Mouse (Mus musculus) forebrain, embryonic 15.5 days (tissue): Measurements from ENCODE around the gene Gnat1. TPM values are rescaled to one million over a fixed set of nuclear protein-coding genes. Genes with fewer than 3 reads are reported as not detected.

Experiments
- ATAC-seq: fragments of 200-750 bp; cut with Nextera tagmentation; replicated peaks from 2 replicates; pipeline ENCODE4 v1.8.0; 2017; ENCODE audit warnings: mild to moderate bottlenecking, moderate TSS enrichment, moderate library complexity
- H3K27ac ChIP-seq: fragments of 300-500 bp; sonication (generic); replicated peaks from 2 replicates; pipeline ENCODE4 v1.5.1; 2015; ENCODE audit warnings: mild to moderate bottlenecking, inconsistent platforms
- H3K27me3 ChIP-seq: fragments of 300-500 bp; sonication (generic); 2 replicates; pipeline ENCODE4 v1.6.1; 2015; ENCODE audit warnings: inconsistent platforms
- H3K36me3 ChIP-seq: fragments of 300-500 bp; sonication (generic); 2 replicates; pipeline ENCODE4 v1.6.1; 2015; ENCODE audit warnings: mild to moderate bottlenecking, inconsistent platforms
- H3K4me1 ChIP-seq: fragments of 300-500 bp; sonication (generic); 2 replicates; pipeline ENCODE4 v1.6.1; 2015; ENCODE audit warnings: inconsistent platforms
- H3K4me2 ChIP-seq: fragments of 300-500 bp; sonication (generic); replicated peaks from 2 replicates; pipeline ENCODE4 v1.6.1; 2015; ENCODE audit warnings: mild to moderate bottlenecking, inconsistent platforms
- H3K4me3 ChIP-seq: fragments of 300-500 bp; sonication (generic); 2 replicates; pipeline ENCODE4 v1.5.1; 2015; ENCODE audit warnings: mild to moderate bottlenecking, inconsistent platforms
- H3K9ac ChIP-seq: fragments of 300-500 bp; sonication (generic); replicated peaks from 2 replicates; pipeline ENCODE4 v1.6.1; 2015; ENCODE audit warnings: mild to moderate bottlenecking, inconsistent platforms
- H3K9me3 ChIP-seq: fragments of 300-500 bp; sonication (generic); 2 replicates; pipeline ENCODE4 v1.6.1; 2016; ENCODE audit warnings: inconsistent platforms
- WGBS: fragments of 180-500 bp; shearing (Covaris S2); methylation state at CpG from one replicate; pipeline ENCODE4 v1.1.7; 2015; ENCODE audit warnings: mixed read lengths; 5-methylcytosine and 5-hydroxymethylcytosine counted together
- polyA plus RNA-seq: library from polyadenylated mRNA; unstranded; fragments of >200 nt; fragmentation: Nextera tagmentation; extraction: Ambion mirVana; gene quantifications from 2 replicates; pipeline ENCODE4 v1.2.1, GENCODE M21; 2015

Gnat1 gene
- polyA plus RNA-seq, 1 experiment from 2014 or later: 1.8 TPM

GRCm38 (mm10) chr9:107667219-107667618 is 12.3 kb downstream of the Gnat1 start:
- peak; percentile 89 for ATAC-seq
- Histone ChIP-seq H3K4me1 (peaks cover 32% of the 10 kb centered on the region), H3K4me3 (peak overlapping the region; percentile 49), H3K36me3 (no peaks in the 10 kb centered on the region), H3K4me2 (peak overlapping the region; percentile 92), H3K9me3 (no peaks in the 10 kb centered on the region), H3K9ac (peak overlapping the region; percentile 55), H3K27me3 (peaks cover 14% of the 10 kb centered on the region; the same call in 1 of the 2 replicates), H3K27ac (no peak overlapping the region)
- WGBS: under 1% methylated on average over 24 of the region's 24 CpGs

GRCm38 (mm10) chr9:107666751-107667205 is 12.7 kb downstream of the Gnat1 start:
- Histone ChIP-seq H3K9ac (peak overlapping the region; percentile 55), H3K4me2 (peak overlapping the region; percentile 92), H3K27me3 (peaks cover 14% of the 10 kb centered on the region; the same call in 1 of the 2 replicates), H3K36me3 (no peaks in the 10 kb centered on the region), H3K9me3 (no peaks in the 10 kb centered on the region), H3K4me3 (peak overlapping the region; percentile 49), H3K4me1 (peaks cover 32% of the 10 kb centered on the region), H3K27ac (no peak overlapping the region)
- ATAC-seq: peak; percentile 33
- WGBS: under 1% methylated on average over 30 of the region's 30 CpGs

- Histone ChIP-seq H3K4me3 (no peak overlapping the region), H3K27me3 (peaks cover 14% of the 10 kb centered on the region; the same call in 1 of the 2 replicates), H3K36me3 (no peaks in the 10 kb centered on the region), H3K9ac (no peak overlapping the region), H3K4me2 (no peak overlapping the region), H3K9me3 (no peaks in the 10 kb centered on the region), H3K4me1 (peaks cover 37% of the 10 kb centered on the region), H3K27ac (no peak overlapping the region)
- no peak for ATAC-seq
- WGBS: 79% methylated on average over 7 of the region's 7 CpGs
Measured at GRCm38 (mm10) chr9:107665308-107665707, 14.2 kb downstream of the Gnat1 start.

GRCm38 (mm10) chr9:107663525-107663924 is 16.0 kb downstream of the Gnat1 start:
- Histone ChIP-seq H3K9ac (no peak overlapping the region), H3K4me2 (peak overlapping the region; percentile 0; the same call in 1 of the 2 replicates), H3K4me1 (peaks cover 48% of the 10 kb centered on the region), H3K27me3 (peaks cover 14% of the 10 kb centered on the region; the same call in 1 of the 2 replicates), H3K9me3 (no peaks in the 10 kb centered on the region), H3K4me3 (no peak overlapping the region), H3K27ac (no peak overlapping the region), H3K36me3 (no peaks in the 10 kb centered on the region)
- 49% methylated on average over 9 of the region's 9 CpGs for WGBS
- no peak for ATAC-seq

GRCm38 (mm10) chr9:107662342-107662741 is 17.2 kb downstream of the Gnat1 start:
- Histone ChIP-seq H3K4me1 (peaks cover 39% of the 10 kb centered on the region), H3K4me2 (no peak overlapping the region), H3K9ac (no peak overlapping the region), H3K27me3 (peaks cover 14% of the 10 kb centered on the region; the same call in 1 of the 2 replicates), H3K4me3 (no peak overlapping the region), H3K27ac (no peak overlapping the region), H3K9me3 (no peaks in the 10 kb centered on the region), H3K36me3 (no peaks in the 10 kb centered on the region)
- no peak for ATAC-seq
- WGBS: 84% methylated on average over 8 of the region's 8 CpGs

GRCm38 (mm10) chr9:107660777-107661176 is 18.7 kb downstream of the Gnat1 start:
- WGBS: 72% methylated on average over 3 of the region's 3 CpGs
- Histone ChIP-seq H3K9me3 (no peaks in the 10 kb centered on the region), H3K4me1 (peaks cover 23% of the 10 kb centered on the region), H3K4me2 (no peak overlapping the region), H3K9ac (no peak overlapping the region), H3K27ac (no peak overlapping the region), H3K4me3 (no peak overlapping the region), H3K36me3 (no peaks in the 10 kb centered on the region), H3K27me3 (0 out of 2 replicates have a peak, but pooled peaks cover 3% of the 10 kb centered on the region)
- ATAC-seq: no peak

GRCm38 (mm10) chr9:107659961-107660360 is 19.6 kb downstream of the Gnat1 start:
- Histone ChIP-seq H3K4me1 (peaks cover 23% of the 10 kb centered on the region), H3K27ac (peak overlapping the region; percentile 80), H3K9me3 (no peaks in the 10 kb centered on the region), H3K36me3 (no peaks in the 10 kb centered on the region), H3K4me2 (no peak overlapping the region), H3K4me3 (no peak overlapping the region), H3K9ac (no peak overlapping the region), H3K27me3 (no peaks in the 10 kb centered on the region)
- peak; percentile 49; the same call in 1 of the 2 replicates for ATAC-seq
- 86% methylated on average over 3 of the region's 3 CpGs for WGBS

- no peaks in the 10 kb centered on the region for H3K27me3 ChIP-seq
- no peaks in the 10 kb centered on the region for H3K9me3 ChIP-seq
- H3K4me2 ChIP-seq: no peak overlapping the region
- no peak overlapping the region for H3K4me3 ChIP-seq
- H3K4me1 ChIP-seq: peaks cover 23% of the 10 kb centered on the region
- 51% methylated on average over 10 of the region's 10 CpGs for WGBS
- H3K9ac ChIP-seq: no peak overlapping the region
- no peaks in the 10 kb centered on the region for H3K36me3 ChIP-seq
- peak; percentile 87 for ATAC-seq
- H3K27ac ChIP-seq: peak overlapping the region; percentile 80
Measured at GRCm38 (mm10) chr9:107659551-107659950, 20.0 kb downstream of the Gnat1 start.

GRCm38 (mm10) chr9:107658096-107658495 is 21.4 kb downstream of the Gnat1 start:
- WGBS: 88% methylated on average over 6 of the region's 6 CpGs
- Histone ChIP-seq H3K27me3 (no peaks in the 10 kb centered on the region), H3K4me3 (no peak overlapping the region), H3K9me3 (no peaks in the 10 kb centered on the region), H3K36me3 (no peaks in the 10 kb centered on the region), H3K4me2 (no peak overlapping the region), H3K9ac (no peak overlapping the region), H3K4me1 (peaks cover 16% of the 10 kb centered on the region), H3K27ac (no peak overlapping the region)
- no peak for ATAC-seq

GRCm38 (mm10) chr9:107657144-107657543 is 22.4 kb downstream of the Gnat1 start:
- no peaks in the 10 kb centered on the region for H3K27me3 ChIP-seq
- ATAC-seq: no peak
- no peak overlapping the region for H3K9ac ChIP-seq
- H3K4me3 ChIP-seq: no peak overlapping the region
- H3K4me1 ChIP-seq: peaks cover 15% of the 10 kb centered on the region; the same call in 1 of the 2 replicates
- no peak overlapping the region for H3K27ac ChIP-seq
- no peaks in the 10 kb centered on the region for H3K9me3 ChIP-seq
- no peak overlapping the region for H3K4me2 ChIP-seq
- WGBS: 88% methylated on average over 5 of the region's 5 CpGs
- H3K36me3 ChIP-seq: no peaks in the 10 kb centered on the region

- no peaks in the 10 kb centered on the region for H3K9me3 ChIP-seq
- WGBS: 95% methylated on average over 4 of the region's 4 CpGs
- H3K9ac ChIP-seq: no peak overlapping the region
- H3K4me3 ChIP-seq: no peak overlapping the region
- no peak overlapping the region for H3K4me2 ChIP-seq
- ATAC-seq: no peak
- H3K27me3 ChIP-seq: no peaks in the 10 kb centered on the region
- H3K27ac ChIP-seq: no peak overlapping the region
- no peaks in the 10 kb centered on the region for H3K36me3 ChIP-seq
- peaks cover 24% of the 10 kb centered on the region for H3K4me1 ChIP-seq
Measured at GRCm38 (mm10) chr9:107654585-107654984, 24.9 kb downstream of the Gnat1 start.

- ATAC-seq: no peak
- no peak overlapping the region for H3K4me3 ChIP-seq
- no peaks in the 10 kb centered on the region for H3K36me3 ChIP-seq
- H3K9me3 ChIP-seq: no peaks in the 10 kb centered on the region
- no peak overlapping the region for H3K27ac ChIP-seq
- H3K4me2 ChIP-seq: no peak overlapping the region
- peaks cover 20% of the 10 kb centered on the region for H3K4me1 ChIP-seq
- H3K9ac ChIP-seq: no peak overlapping the region
- H3K27me3 ChIP-seq: no peaks in the 10 kb centered on the region
- WGBS: 71% methylated on average over 2 of the region's 2 CpGs
Measured at GRCm38 (mm10) chr9:107653474-107653873, 26.0 kb downstream of the Gnat1 start.
